Mouse (Mus musculus) heart, postnatal 14 days (tissue): ENCODE data around the gene Rab3ip. TPM values are rescaled to one million over a fixed set of nuclear protein-coding genes. Genes with fewer than 3 reads are reported as not detected.

Experiments used
- DNase-seq, 2 experiments: peaks; one replicate each; pipeline ENCODE4 v3.0.0; 2021 to 2022
- intact Hi-C: fragments of 180-260 bp; cut with DNase I; formaldehyde crosslinking; loops from one replicate; pipeline ENCODE4 v1.15.1; 2025
- long read RNA-seq, 2 experiments: library from polyadenylated mRNA; stranded (forward); transcript quantifications; one replicate each; pipeline ENCODE4 v2.0.0; 2021
- total RNA-seq, 2 experiments: library from RNA; stranded (reverse); gene quantifications; 2 replicates each; pipeline ENCODE4 v1.2.3; 2021

The Rab3ip gene
- 10 to 100 TPM; 78.8 to 87.1 TPM for total RNA-seq
- long read RNA-seq, experiment 1, transcript Rab3ip-201 (10 exons, 2,690 nt): minor isoform, 12 of 190 reads
- long read RNA-seq, experiment 1, transcript Rab3ip-203 (11 exons, 1,844 nt): major isoform, 131 of 190 reads
- long read RNA-seq, experiment 1, partial matches to known transcripts: 16 of 190 reads
- long read RNA-seq, experiment 1, other reads (novel, unspliced or antisense): 31 of 190 reads
- long read RNA-seq, experiment 2, transcript Rab3ip-203 (11 exons, 1,844 nt): major isoform, 100 of 140 reads
- long read RNA-seq, experiment 2, transcript Rab3ip-201 (10 exons, 2,690 nt): minor isoform, 14 of 140 reads
- long read RNA-seq, experiment 2, partial matches to known transcripts: 8 of 140 reads
- long read RNA-seq, experiment 2, other reads (novel, unspliced or antisense): 18 of 140 reads

DNA sequence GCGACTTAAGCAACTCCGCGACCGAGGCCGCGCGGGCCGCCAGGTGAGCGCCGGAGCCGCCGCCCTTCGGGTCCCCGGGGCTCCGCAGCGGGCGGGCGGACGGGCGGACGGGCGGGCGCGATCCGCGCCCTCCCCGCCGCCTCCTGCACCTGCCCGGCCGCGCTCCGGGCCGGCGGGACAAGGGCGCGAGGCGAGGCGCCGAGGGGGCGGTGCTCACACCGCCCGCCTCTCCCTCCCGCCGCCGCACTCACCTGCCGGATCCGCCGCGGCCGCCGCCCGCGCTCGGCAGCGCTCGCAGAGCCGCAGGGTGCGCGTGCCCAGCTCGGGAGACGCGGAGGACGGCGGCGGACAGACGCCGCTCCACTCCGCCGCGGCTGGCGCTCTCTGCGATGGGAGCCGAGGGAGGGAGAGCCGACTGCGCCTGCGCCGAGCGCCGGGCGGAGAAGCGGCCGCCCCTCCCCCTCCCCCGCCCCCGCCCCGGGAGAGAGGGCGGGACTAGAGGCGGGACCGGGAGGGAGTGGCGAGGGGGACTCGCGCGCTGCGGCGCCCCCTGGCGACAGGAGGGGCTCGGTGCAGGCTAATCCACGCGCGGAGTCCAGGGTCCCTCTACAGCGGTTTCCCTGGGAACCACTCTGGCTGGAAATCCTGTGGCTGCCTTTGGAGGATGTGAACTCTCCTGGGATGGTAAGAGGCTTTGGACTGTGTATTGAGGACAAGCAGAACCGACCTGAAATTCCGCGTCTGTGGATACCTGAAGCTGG, at the start of gene Rab3ip:
Gene Rab3ip (minus strand): TSS at position 761 of the 761 bp plus-strand sequence.
- intact Hi-C loops: no loop called here
- DNase-seq: peak; percentile 96 to 97

GRCm38 (mm10) chr10:116998716-116999455, 48.3 kb upstream of the Rab3ip start:
- intact Hi-C loops: no loop called here
- DNase-seq: no peak

- intact Hi-C loops: no loop called here
Observed at GRCm38 (mm10) chr10:116996236-116996600, 45.6 kb upstream of the Rab3ip start.

GRCm38 (mm10) chr10:116995584-116996235, 45.1 kb upstream of the Rab3ip start:
- intact Hi-C loops: no loop called here
- no peak for DNase-seq

More at GRCm38 (mm10) chr10:116996236-116996600, 45.6 kb upstream of the Rab3ip start:
- peak; percentile 65 to 74 for DNase-seq

DNA sequence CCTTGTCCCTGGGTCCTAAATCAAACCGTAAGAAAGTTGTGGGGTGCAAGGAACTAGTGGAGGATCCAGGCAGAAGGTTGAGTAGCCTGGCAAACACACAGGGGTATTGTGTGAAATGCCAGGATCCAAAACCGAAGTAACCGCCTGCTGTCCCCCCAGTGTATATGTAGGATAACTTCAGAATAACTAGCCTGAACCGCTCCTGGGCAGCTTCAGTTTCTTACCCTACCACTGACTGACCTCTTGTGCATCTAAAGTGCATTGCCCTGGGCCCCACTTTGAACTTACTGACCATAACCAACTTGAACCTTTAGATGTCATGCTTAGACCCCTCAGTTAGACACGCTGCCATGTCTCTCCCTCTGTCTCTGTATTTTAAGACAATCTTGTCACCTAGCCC, 44.6 kb upstream of the Rab3ip start:
- DNase-seq: no peak
- intact Hi-C loops: no loop called here

DNA sequence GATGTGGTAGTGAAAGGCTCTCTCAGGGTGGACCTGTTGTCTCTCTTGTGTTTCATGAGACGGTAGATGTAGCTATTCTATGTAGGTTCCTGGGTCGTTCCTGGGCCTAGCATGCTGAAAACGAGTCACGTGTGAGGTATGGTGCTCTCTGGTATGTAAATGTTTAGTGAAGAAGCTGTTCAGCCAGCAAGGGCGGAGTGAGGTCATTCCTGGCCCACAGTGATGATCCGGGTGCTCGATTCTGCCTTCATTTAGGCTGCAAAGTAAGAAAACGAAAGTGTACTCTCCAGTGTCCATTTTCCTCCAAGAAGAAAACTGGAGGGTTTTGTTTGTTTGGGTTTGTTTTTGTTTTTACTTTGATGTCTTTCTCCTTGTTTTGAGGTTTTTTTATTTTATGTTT, 43.4 kb upstream of the Rab3ip start:
- intact Hi-C loops: no loop called here
- DNase-seq: no peak

GRCm38 (mm10) chr10:116986264-116987082, 35.9 kb upstream of the Rab3ip start, which contains the start of gene Best3:
Gene Best3 (plus strand): TSS chr10:116986314.
- intact Hi-C loops: no loop called here
- DNase-seq: no peak

DNA sequence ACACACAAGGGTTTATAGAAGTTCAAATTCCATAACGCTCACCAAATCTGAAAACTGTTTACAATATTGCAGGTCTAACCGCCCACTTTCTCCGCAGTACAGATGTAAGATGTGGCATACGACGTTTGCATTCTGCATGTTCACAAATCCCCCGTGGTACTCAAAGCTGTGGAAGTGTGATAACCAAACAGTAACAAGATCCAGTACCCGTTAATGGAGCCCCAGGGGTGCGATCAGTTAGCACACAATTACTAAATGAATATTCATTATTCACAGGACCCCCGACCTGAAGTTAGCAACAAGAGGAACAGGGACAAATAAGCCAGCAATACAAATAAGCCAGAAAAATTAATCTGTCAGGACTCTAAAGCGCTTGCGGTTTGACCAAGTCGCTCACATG, 34.3 kb upstream of the Rab3ip start:
- DNase-seq: no peak
- intact Hi-C loops: no loop called here

GRCm38 (mm10) chr10:116982526-116982925, 32.0 kb upstream of the Rab3ip start:
- DNase-seq: no peak
- intact Hi-C loops: no loop called here

DNA sequence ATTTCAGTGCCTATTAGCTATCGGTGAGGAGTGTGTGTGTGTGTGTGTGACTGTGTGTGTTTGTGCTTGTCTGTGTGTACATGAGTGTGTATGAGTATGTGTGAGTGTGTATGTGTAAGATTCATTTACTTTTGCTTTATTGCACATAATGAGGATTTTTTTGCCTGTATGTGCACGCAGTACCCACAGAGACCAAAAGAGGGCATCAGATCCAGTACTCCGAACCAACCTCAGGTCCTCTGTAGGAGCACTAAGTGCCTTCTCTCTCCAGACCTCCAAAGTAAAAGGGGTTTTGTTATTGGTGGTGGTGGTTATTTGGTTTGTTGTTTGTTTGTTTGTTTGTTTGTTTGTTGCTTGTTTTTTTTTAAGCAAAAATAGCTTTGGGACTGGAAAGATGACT, 30.3 kb upstream of the Rab3ip start:
- DNase-seq: peak; percentile 22 to 47
- intact Hi-C loops: loop anchor here (2.0 kb wide), 1 partner anchor 54 kb away; no protein-coding TSS in a partner anchor

- DNase-seq: no peak
- intact Hi-C loops: loop anchor here (2.0 kb wide), 1 partner anchor 55 kb away; no protein-coding TSS in a partner anchor
Observed at GRCm38 (mm10) chr10:116980273-116980672, 29.7 kb upstream of the Rab3ip start.

GRCm38 (mm10) chr10:116978841-116979240, 28.3 kb upstream of the Rab3ip start:
- intact Hi-C loops: no loop called here
- DNase-seq: no peak

GRCm38 (mm10) chr10:116977858-116978257, 27.3 kb upstream of the Rab3ip start:
- intact Hi-C loops: no loop called here
- no peak for DNase-seq

DNA sequence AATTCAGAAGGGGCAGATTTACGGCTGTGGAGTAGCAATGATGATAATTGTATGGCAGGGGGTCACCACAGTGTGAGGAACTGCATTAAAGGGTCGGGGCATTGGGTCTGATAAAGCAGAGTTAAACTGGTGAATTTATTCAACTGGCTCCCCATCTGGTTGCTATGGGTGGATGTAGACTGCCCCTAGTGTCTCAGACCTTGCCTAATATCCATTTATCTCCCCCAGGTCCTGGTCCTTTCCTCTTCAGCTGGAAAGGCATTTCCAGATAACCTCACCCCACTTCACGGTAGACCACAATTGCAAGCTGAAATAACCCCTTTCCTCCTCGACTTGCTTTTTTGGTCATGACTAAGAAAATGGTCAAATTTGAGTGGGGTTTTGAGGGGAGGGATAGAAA, 26.9 kb upstream of the Rab3ip start:
- intact Hi-C loops: no loop called here
- DNase-seq: no peak

GRCm38 (mm10) chr10:116972509-116972908, 21.9 kb upstream of the Rab3ip start, which contains the start of gene Gm10271:
Gene Gm10271 (minus strand): TSS chr10:116972609.
- intact Hi-C loops: no loop called here

GRCm38 (mm10) chr10:116968741-116969140, 18.2 kb upstream of the Rab3ip start:
- no peak for DNase-seq
- intact Hi-C loops: no loop called here

More at GRCm38 (mm10) chr10:116972509-116972908, 21.9 kb upstream of the Rab3ip start, which contains the start of gene Gm10271:
- DNase-seq: no peak

DNA sequence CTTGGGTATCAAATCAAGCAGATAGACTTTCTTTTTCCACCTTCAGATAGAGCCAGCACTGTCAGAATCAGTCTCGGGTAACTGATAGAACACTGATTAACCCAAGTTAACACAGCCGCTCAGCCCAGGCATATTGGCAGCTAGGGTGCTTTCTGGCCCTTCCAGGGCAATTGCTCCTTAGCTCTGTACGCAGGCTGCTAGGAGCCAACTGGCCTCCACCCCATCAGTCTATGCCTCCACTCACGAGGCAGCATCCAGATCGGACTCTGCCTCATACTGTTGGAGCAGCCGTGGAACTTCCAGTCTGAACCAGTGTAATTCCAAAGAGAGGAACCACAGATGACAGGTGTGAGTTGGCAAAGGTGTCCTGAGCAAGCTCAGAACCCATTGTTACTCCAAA, 15.5 kb upstream of the Rab3ip start:
- intact Hi-C loops: no loop called here
- DNase-seq: peak in 1 of 2 experiments; percentile 16

DNA sequence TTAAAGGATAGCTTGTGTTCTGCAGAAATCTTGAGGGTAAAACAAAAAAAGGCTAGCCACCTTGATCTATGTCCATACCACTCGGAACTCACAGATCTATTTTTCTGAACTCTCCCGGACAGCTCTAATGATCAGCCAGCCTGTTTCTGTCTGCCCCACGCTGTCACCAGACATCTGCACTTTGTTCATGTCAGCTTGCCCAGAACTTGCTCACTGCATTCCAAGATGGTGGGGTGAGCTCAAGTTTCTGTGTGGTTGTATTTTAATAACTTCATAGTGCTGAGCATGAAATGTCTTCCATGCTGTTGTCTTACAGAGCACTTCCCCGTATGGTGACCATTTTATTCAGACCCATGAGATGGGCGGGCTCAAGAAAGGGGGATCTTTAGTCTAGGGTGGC, 14.7 kb upstream of the Rab3ip start:
- peak in 1 of 2 experiments; percentile 57 for DNase-seq
- intact Hi-C loops: no loop called here

DNA sequence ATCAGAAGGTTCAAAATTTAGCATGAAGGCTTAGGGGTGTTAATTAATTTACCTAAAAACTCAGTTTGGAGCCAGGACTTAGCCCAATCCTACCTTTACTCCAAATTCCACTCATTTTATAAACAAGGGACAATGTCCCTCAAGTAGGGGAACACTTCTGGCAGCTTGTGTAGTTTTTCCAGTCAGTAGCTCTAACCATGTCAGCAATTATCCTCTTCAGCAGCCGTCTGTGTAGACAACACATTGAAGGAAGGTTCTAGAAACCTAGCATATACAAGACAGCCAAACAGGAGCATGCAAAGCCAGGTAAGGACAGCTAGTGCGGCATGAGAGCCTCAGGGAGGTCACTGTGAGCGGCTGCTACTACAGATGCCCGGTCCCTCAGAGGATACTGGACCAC, 14.0 kb upstream of the Rab3ip start:
- intact Hi-C loops: no loop called here
- DNase-seq: no peak
